In the genomic region with DNA sequence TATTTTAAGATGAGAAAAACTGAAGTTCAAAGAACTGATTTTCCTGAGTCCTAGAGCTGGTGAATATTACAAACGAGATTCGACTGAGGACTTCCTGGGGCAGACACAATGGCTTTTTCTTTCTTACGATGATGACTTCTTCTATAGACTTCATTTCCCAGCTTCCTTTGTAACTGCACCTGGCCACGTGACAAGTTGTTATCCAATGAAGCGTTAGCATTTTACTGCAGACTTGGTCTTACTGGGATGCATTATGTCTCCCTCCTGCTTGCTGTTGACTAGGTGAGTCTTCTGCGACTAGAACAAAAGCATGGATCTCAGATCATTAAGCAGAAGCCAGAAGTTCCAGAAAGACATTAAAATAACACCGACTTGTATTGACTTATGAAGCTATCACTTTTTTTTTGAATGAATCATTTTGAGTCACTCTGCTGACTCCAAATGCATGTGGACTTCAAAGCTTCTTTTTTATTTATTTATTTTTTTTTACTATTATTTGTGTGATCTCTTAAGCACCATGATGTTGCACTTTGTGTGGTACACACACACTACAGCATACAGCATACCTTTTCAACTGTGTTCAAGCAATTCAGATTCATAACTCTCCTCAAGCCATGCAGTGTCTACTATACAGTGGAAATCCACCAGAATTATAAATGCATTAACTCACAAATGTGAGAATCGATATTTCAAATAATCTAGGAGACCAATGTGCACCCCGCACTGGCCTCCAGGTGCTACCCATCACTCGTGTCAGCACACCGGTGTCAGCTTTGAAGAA, we compare ENCODE assay signal across 8 mouse cellular contexts.
DNase-seq lines count a peak whose midpoint lies in the region; ATAC-seq lines count a peak whose summit lies in the region.

No protein-coding gene starts in this region.

- no peak for ATAC-seq in forebrain, embryonic 11.5 days (replicated peaks; ENCODE audit: low FRiP score)
- no peak for ATAC-seq in limb, embryonic 13.5 days (ENCODE audit: low FRiP score, low read depth)
- no peak for ATAC-seq in liver, embryonic 12.5 days

- no peaks in the 10 kb centered on the region for H3K36me3 ChIP-seq in forebrain, embryonic 11.5 days (ENCODE audit: control insufficient read depth, insufficient read depth, low read length)
- H3K36me3 ChIP-seq in limb, embryonic 13.5 days: no peaks in the 10 kb centered on the region
- H3K36me3 ChIP-seq in liver, embryonic 12.5 days: no peaks in the 10 kb centered on the region

- no peaks in the 10 kb centered on the region; the same call in 1 of the 2 replicates for H3K9me3 ChIP-seq in forebrain, embryonic 11.5 days (ENCODE audit: control insufficient read depth, low read length)
- no peaks in the 10 kb centered on the region for H3K9me3 ChIP-seq in limb, embryonic 13.5 days
- no peaks in the 10 kb centered on the region for H3K9me3 ChIP-seq in liver, embryonic 12.5 days (replicated peaks)

- peaks cover 17% of the 10 kb centered on the region for H3K4me1 ChIP-seq in forebrain, embryonic 11.5 days (replicated peaks; ENCODE audit: control insufficient read depth, insufficient read depth, low read length)
- peaks cover 34% of the 10 kb centered on the region for H3K4me1 ChIP-seq in limb, embryonic 13.5 days
- no peaks in the 10 kb centered on the region for H3K4me1 ChIP-seq in liver, embryonic 12.5 days

- DNase-seq in left cerebral cortex, postnatal 10 days (ENCODE audit: extremely low spot score in 1 of 2, low spot score in 2 of 2): peak; percentile 37 to 64
- no peak for DNase-seq in left cerebral cortex, adult 11 months (ENCODE audit: low spot score)
- DNase-seq in forebrain, embryonic 11.5 days (ENCODE audit: low spot score): no peak
- peak; percentile 72 for DNase-seq in telencephalon, adult 2 months (ENCODE audit: low read depth, low spot score)
- DNase-seq in liver: no peak
- DNase-seq in spleen, adult 18-20 months: no peak

- WGBS in forebrain, embryonic 11.5 days: 63% methylated on average over 11 of the region's 11 CpGs
- WGBS in limb, embryonic 13.5 days: 74% methylated on average over 11 of the region's 11 CpGs
- WGBS in liver, embryonic 12.5 days (ENCODE audit: insufficient replicate concordance): 62% methylated on average over 11 of the region's 11 CpGs

- no peaks in the 10 kb centered on the region for H3K27me3 ChIP-seq in forebrain, embryonic 11.5 days (ENCODE audit: control insufficient read depth, insufficient read depth, low read length)
- no peaks in the 10 kb centered on the region for H3K27me3 ChIP-seq in limb, embryonic 13.5 days
- no peaks in the 10 kb centered on the region for H3K27me3 ChIP-seq in liver, embryonic 12.5 days (replicated peaks)

- H3K9ac ChIP-seq in forebrain, embryonic 11.5 days (ENCODE audit: low read length): peak overlapping the region; percentile 45; the same call in 1 of the 2 replicates
- no peak overlapping the region for H3K9ac ChIP-seq in limb, embryonic 13.5 days
- H3K9ac ChIP-seq in liver, embryonic 12.5 days: no peak overlapping the region

- no peak overlapping the region for H3K4me2 ChIP-seq in forebrain, embryonic 11.5 days (ENCODE audit: low read depth, low read length, severe bottlenecking)
- H3K4me2 ChIP-seq in limb, embryonic 13.5 days (replicated peaks): no peak overlapping the region
- no peak overlapping the region for H3K4me2 ChIP-seq in liver, embryonic 12.5 days

- intact Hi-C loops in left cerebral cortex, postnatal 10 days (cut with DNase I): no loop called here

- H3K4me3 ChIP-seq in forebrain, embryonic 11.5 days (ENCODE audit: low read depth, low read length): no peak overlapping the region
- H3K4me3 ChIP-seq in limb, embryonic 13.5 days: no peak overlapping the region
- no peak overlapping the region for H3K4me3 ChIP-seq in liver, embryonic 12.5 days

- H3K27ac ChIP-seq in forebrain, embryonic 11.5 days (ENCODE audit: low read depth, low read length): peak overlapping the region; percentile 76
- peak overlapping the region; percentile 96 for H3K27ac ChIP-seq in limb, embryonic 13.5 days
- H3K27ac ChIP-seq in liver, embryonic 12.5 days: no peak overlapping the region

Comparison
In these comparisons a context has a peak if more than half of its experiments do, and no peak if none do; other contexts are left out.
1. DNase-seq: peak in left cerebral cortex, postnatal 10 days (2 of 2) and telencephalon, adult 2 months (single experiment); none in left cerebral cortex, adult 11 months (single experiment), forebrain, embryonic 11.5 days (single experiment), liver (single experiment) and spleen, adult 18-20 months (0 of 2).